Comparison of ENCODE assay signal across 10 mouse cellular contexts in genomic region chr10:128587697-128588096, GRCm38 (mm10). TPM values are rescaled to one million over a fixed set of nuclear protein-coding genes. Genes with fewer than 3 reads are reported as not detected.
DNase-seq lines count a peak whose midpoint lies in the region; ATAC-seq and TF ChIP-seq lines count a peak whose summit lies in the region.
"Had no signal": no experiment of that assay in that cellular context is flagged by ENCODE, and none has a peak within 500 bp of the region (broad histone marks: within the 10 kb centered on the region; RNA-seq: fewer than 3 reads in every experiment).

No protein-coding gene starts in this region.

- no peak for ATAC-seq in liver, embryonic 14.5 days (ENCODE audit: insufficient read depth)
- ATAC-seq: midbrain, embryonic 16.5 days; Patski had no signal

- no peak for TF ChIP-seq POLR2A in thymus, adult 2 months (IDR thresholded peaks at IDR 0.05; ENCODE audit: control insufficient read depth, extremely low read depth, insufficient read depth, low read length, poor library complexity)

- TF ChIP-seq EP300 in liver, embryonic 14.5 days (IDR thresholded peaks at IDR 0.05; ENCODE audit: low read depth): no peak

- peak overlapping the region; percentile 80 for H3K4me2 ChIP-seq in liver, embryonic 14.5 days (ENCODE audit: low read depth)

- 33% methylated on average over 8 of the region's 8 CpGs for WGBS in thymus, adult 2 months
- WGBS in liver, embryonic 14.5 days (ENCODE audit: insufficient replicate concordance): 45% methylated on average over 8 of the region's 8 CpGs

- H3K4me3 ChIP-seq in thymus, adult 2 months (ENCODE audit: control insufficient read depth, insufficient read depth, low read length): no peak overlapping the region
- no peak overlapping the region for H3K4me3 ChIP-seq in liver, embryonic 14.5 days (ENCODE audit: insufficient read depth in 1 of 2, low read depth in 2 of 2, low read length in 2 of 2)

- H3K27ac ChIP-seq in thymus, adult 2 months (ENCODE audit: control insufficient read depth, insufficient read depth, low read length): peak overlapping the region; percentile 31; the same call in 1 of the 2 replicates
- H3K27ac ChIP-seq in liver, embryonic 14.5 days: no peak overlapping the region

- no peak overlapping the region for H3K9ac ChIP-seq in liver, embryonic 14.5 days (replicated peaks)

- H3K36me3 ChIP-seq in thymus, adult 2 months (ENCODE audit: control insufficient read depth, insufficient read depth, low read length): no peaks in the 10 kb centered on the region
- H3K36me3 ChIP-seq in liver, embryonic 14.5 days (replicated peaks; ENCODE audit: control insufficient read depth, insufficient read depth, low read depth): no peaks in the 10 kb centered on the region

- H3K4me1 ChIP-seq in thymus, adult 2 months (replicated peaks; ENCODE audit: control insufficient read depth, insufficient read depth, low read length): peaks cover 46% of the 10 kb centered on the region
- H3K4me1 ChIP-seq in liver, embryonic 14.5 days (replicated peaks; ENCODE audit: control insufficient read depth in 2 of 2, insufficient read depth in 2 of 2, low read length in 1 of 2): no peaks in the 10 kb centered on the region; a peak in 2 of 4 replicates

- H3K9me3 ChIP-seq in liver, embryonic 14.5 days (ENCODE audit: control insufficient read depth, low read length): no peaks in the 10 kb centered on the region

- DNase-seq in thymus, adult 2 months: no peak
- no peak for DNase-seq in thymus, adult 18-20 months
- peak; percentile 92 for DNase-seq in kidney, adult 9 months
- no peak for DNase-seq in liver, embryonic 14.5 days (ENCODE audit: low read depth in 3 of 3, low spot score in 3 of 3)
- DNase-seq in yolk sac, embryonic 10.5 days (ENCODE audit: low spot score): peak; percentile 80
- DNase-seq in right cerebral cortex, postnatal 14 days: no peak
- no peak for DNase-seq in adrenal gland, adult 2 months
- DNase-seq in right cerebral cortex, adult 2 months (ENCODE audit: low spot score in 2 of 2): no peak

- peaks cover 2% of the 10 kb centered on the region; the same call in 1 of the 2 replicates for H3K27me3 ChIP-seq in thymus, adult 2 months (ENCODE audit: control insufficient read depth, insufficient read depth, low read length)
- H3K27me3 ChIP-seq in liver, embryonic 14.5 days (ENCODE audit: control insufficient read depth, insufficient read depth, low read length): peaks cover 52% of the 10 kb centered on the region

- no peak; the same call in 1 of the 2 replicates for TF ChIP-seq CTCF in thymus, adult 2 months (IDR thresholded peaks at IDR 0.05; ENCODE audit: borderline replicate concordance, control insufficient read depth, extremely low read depth, insufficient read depth, low read length, poor library complexity)
- TF ChIP-seq CTCF in liver, embryonic 14.5 days (IDR thresholded peaks at IDR 0.05; ENCODE audit: low read depth): no peak

RNA-seq across cellular contexts. Expression of gene Erbb3, which starts 1.8 kb away (rescaled TPM):
- 2.8 and 3.3 TPM in 2 replicates for polyA plus RNA-seq in thymus, adult 2 months (2012; rRNA removed)
- 1.3 and 1.4 TPM in 2 replicates for polyA plus RNA-seq in liver, embryonic 14.5 days (2012; rRNA removed)
- polyA plus RNA-seq in liver, embryonic 14.5 days (2014; fragmentation: Nextera tagmentation; extraction: Ambion mirVana): 1.1 and 1.5 TPM in 2 replicates
- total RNA-seq in adrenal gland, adult 2 months (2021): 1 to 10 TPM; 2.3 to 3.8 TPM
- 1.1 and 1.3 TPM in 2 replicates for polyA plus RNA-seq in adrenal gland, adult 2 months (2012; rRNA removed)

RNA-seq across cellular contexts. Expression of gene Pa2g4, which starts 21.9 kb away (rescaled TPM):
- polyA plus RNA-seq in thymus, adult 2 months (2012; rRNA removed): 46.8 and 52.9 TPM in 2 replicates
- 57.6 and 113 TPM in 2 replicates for polyA plus RNA-seq in liver, embryonic 14.5 days (2012; rRNA removed)
- 163 and 172 TPM in 2 replicates for polyA plus RNA-seq in liver, embryonic 14.5 days (2014; fragmentation: Nextera tagmentation; extraction: Ambion mirVana)
- total RNA-seq in adrenal gland, adult 2 months (2021): 10 to 100 TPM; 79.7 to 88.2 TPM
- polyA plus RNA-seq in adrenal gland, adult 2 months (2012; rRNA removed): 6.4 and 8.6 TPM in 2 replicates

RNA-seq across cellular contexts. Expression of gene Rpl41, which starts 38.6 kb away (rescaled TPM):
- polyA plus RNA-seq in thymus, adult 2 months (2012; rRNA removed): 1,821 and 2,108 TPM in 2 replicates
- 1,053 and 2,546 TPM in 2 replicates for polyA plus RNA-seq in liver, embryonic 14.5 days (2012; rRNA removed)
- polyA plus RNA-seq in liver, embryonic 14.5 days (2014; fragmentation: Nextera tagmentation; extraction: Ambion mirVana): 3,181 and 3,454 TPM in 2 replicates
- 1,000 to 10,000 TPM; 3,028 to 3,144 TPM for total RNA-seq in adrenal gland, adult 2 months (2021)
- 1,154 and 1,178 TPM in 2 replicates for polyA plus RNA-seq in adrenal gland, adult 2 months (2012; rRNA removed)

RNA-seq across cellular contexts. Expression of gene Rps26, which starts 38.9 kb away (rescaled TPM):
- 988 and 1,135 TPM in 2 replicates for polyA plus RNA-seq in thymus, adult 2 months (2012; rRNA removed)
- 867 and 921 TPM in 2 replicates for polyA plus RNA-seq in liver, embryonic 14.5 days (2012; rRNA removed)
- polyA plus RNA-seq in liver, embryonic 14.5 days (2014; fragmentation: Nextera tagmentation; extraction: Ambion mirVana): 643 and 646 TPM in 2 replicates
- 100 to 1,000 TPM; 715 to 972 TPM for total RNA-seq in adrenal gland, adult 2 months (2021)
- polyA plus RNA-seq in adrenal gland, adult 2 months (2012; rRNA removed): 581 and 897 TPM in 2 replicates

RNA-seq across cellular contexts. Expression of gene Zc3h10, which starts 40.1 kb away (rescaled TPM):
- 25.6 and 27.1 TPM in 2 replicates for polyA plus RNA-seq in thymus, adult 2 months (2012; rRNA removed)
- polyA plus RNA-seq in liver, embryonic 14.5 days (2012; rRNA removed): 3.3 and 4.0 TPM in 2 replicates
- 4.3 and 5.3 TPM in 2 replicates for polyA plus RNA-seq in liver, embryonic 14.5 days (2014; fragmentation: Nextera tagmentation; extraction: Ambion mirVana)
- total RNA-seq in adrenal gland, adult 2 months (2021): 10 to 100 TPM; 11.7 to 12.3 TPM
- 16.0 and 16.3 TPM in 2 replicates for polyA plus RNA-seq in adrenal gland, adult 2 months (2012; rRNA removed)

Comparison
In these comparisons a context has a peak if more than half of its experiments do, and no peak if none do; other contexts are left out.
1. DNase-seq: peak in kidney, adult 9 months (single experiment) and yolk sac, embryonic 10.5 days (single experiment); none in thymus, adult 2 months (single experiment), thymus, adult 18-20 months (0 of 2), liver, embryonic 14.5 days (0 of 3), right cerebral cortex, postnatal 14 days (single experiment), adrenal gland, adult 2 months (single experiment) and right cerebral cortex, adult 2 months (0 of 2).